Mouse (Mus musculus): Measurements from ENCODE around the gene C330021F23Rik.

The C330021F23Rik gene

DNA sequence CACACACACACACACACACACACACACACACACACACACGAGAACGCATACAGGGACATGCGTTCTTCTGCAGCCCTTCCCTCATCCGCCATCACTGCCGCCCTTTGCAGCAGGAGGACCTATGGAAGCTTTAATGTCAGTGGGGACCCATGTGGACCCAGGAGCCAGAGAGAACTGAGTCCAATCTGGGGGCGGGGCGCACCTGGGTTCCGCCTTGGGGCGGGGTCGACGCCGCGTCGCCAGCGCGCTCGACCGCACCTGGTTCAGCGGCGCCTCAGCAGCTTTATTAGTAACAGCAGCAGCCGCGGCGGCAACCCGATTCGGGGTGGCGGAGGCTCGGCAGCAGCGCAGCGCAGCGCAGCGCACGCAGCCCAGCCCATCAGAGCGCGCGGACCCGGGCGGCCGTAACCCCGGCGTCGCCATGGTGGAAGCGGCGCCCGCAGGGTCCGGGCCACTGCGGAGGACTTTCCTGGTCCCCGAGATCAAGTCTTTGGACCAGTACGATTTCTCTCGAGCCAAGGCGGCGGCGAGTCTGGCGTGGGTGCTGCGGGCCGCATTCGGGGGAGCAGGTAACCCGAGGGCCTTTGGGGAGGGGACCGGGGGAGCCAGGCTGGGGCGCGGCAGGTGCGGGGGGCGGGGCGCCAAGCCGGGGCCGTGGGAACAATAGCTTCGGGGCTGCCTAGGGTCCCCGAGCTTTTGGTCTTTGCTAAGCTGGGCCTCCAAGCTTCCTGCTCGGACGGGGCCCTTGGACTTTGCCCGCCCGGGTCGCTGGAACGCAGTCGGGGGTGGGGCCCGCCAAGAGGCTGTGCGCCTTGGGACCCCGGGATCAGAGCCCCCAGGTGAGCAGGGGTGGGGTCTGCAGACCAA is 19.8 kb downstream of the C330021F23Rik start:
- no peak for DNase-seq (ENCODE audit: low read depth)

GRCm38 (mm10) chr8:3588258-3588633 is 20.5 kb downstream of the C330021F23Rik start:
- no peak for DNase-seq (ENCODE audit: low read depth)

DNA sequence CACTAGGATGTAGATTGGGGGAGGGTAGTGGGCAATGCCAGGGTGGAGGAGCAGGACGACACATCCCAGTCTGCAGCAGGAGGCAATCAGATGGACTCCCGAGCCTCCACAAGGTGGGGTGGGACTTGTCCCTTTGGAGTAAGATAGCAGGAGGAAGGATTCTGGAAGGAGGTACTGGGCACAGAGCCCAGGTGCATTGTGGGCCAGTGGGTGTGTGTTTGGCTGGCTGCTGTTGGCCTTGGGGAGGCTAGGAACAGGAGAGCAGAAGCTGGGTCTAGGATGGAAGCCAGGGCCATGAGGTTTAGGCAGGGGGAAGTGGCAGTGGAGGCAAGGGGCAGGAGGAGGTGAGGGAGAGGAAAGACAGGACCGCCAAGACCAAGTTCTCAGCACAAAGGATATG is 25.7 kb downstream of the C330021F23Rik start:
- DNase-seq (ENCODE audit: low read depth), result no peak

- DNase-seq (ENCODE audit: low read depth), result no peak
Measured at GRCm38 (mm10) chr8:3594466-3594865, 26.7 kb downstream of the C330021F23Rik start.

DNA sequence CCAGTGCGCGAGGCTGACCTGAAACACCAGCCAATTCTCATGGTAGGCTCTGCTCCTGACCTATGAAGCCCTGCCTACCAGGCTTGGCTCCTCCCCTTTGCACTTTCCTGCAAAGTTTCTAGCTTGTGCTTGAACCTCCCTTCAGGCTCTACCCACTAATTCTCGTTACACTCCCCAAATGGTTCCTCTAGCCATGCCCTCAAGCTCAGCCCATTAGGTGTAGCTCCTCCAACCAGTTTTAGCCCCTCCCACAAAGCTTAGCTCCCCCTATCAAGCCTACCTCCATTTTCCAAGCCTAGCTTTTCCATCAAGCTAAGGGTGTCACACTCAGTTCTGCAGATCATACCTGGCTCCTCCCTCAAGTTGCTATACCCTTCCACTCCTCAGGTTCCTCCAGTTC is 30.3 kb downstream of the C330021F23Rik start:
- DNase-seq (ENCODE audit: low read depth), result no peak

GRCm38 (mm10) chr8:3599219-3599618 is 31.4 kb downstream of the C330021F23Rik start:
- DNase-seq (ENCODE audit: low read depth), result no peak

- no peak for DNase-seq (ENCODE audit: low read depth)
Measured at GRCm38 (mm10) chr8:3600401-3600800, 32.6 kb downstream of the C330021F23Rik start.

DNA sequence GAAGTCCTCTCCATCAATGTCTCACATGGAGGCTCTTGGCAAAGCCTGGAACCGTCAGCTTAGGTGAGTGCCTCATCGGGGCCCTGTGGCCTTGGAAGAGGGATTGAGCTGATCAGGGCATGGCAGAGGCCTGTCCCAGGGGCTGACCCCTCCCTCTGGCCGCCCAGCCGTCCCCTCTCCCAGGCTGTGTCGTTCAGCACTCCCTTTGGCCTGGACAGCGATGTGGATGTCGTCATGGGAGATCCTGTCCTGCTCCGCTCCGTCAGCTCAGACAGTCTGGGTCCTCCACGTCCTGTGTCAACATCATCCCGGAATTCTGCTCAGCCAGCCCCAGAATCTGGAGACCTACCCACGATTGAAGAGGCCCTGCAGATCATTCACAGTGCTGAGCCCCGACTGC is 35.6 kb downstream of the C330021F23Rik start:
- no peak for DNase-seq (ENCODE audit: low read depth)

- peak; percentile 68 for DNase-seq (ENCODE audit: low read depth)
Measured at GRCm38 (mm10) chr8:3606593-3606992, 38.8 kb downstream of the C330021F23Rik start.

- DNase-seq (ENCODE audit: low read depth), result no peak
Measured at GRCm38 (mm10) chr8:3607822-3608221, 40.0 kb downstream of the C330021F23Rik start.

DNA sequence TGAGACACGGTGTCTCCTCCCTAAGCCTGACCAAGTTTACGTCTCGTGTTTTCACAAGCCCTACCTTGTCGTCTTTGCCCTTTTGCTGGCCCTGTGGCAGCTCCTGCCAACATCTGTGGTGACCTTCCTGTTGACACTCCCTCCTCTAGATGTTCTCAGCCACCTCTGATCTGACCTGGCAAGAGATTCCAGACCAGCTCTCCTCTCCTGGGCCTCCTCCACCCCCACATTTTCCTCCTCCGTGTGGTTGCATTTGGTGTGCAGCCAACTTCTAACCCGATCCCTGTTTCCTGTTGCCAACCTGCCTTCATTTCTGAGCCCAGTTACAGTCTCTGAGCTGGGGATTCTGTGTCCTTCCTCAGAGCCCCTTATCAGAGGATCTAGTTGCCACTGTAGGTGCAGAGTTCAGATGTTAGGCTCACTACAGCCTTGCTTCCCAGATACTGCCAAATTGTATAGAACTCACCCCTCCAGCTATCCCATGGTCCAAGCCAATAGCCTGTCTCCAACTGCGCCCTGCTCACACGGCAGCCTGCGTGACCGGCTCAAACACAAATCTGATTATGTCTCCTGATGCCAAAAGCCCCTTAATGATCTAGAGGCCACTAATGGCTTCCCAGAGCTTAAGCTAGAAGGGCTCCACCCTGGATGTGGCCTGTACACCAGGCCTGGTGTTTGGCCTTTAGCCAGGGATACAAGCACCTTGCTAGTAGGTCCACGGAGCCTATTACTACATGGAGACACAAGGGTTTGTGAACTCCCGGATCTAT is 41.4 kb downstream of the C330021F23Rik start:
- DNase-seq (ENCODE audit: low read depth), result peak; percentile 72

DNA sequence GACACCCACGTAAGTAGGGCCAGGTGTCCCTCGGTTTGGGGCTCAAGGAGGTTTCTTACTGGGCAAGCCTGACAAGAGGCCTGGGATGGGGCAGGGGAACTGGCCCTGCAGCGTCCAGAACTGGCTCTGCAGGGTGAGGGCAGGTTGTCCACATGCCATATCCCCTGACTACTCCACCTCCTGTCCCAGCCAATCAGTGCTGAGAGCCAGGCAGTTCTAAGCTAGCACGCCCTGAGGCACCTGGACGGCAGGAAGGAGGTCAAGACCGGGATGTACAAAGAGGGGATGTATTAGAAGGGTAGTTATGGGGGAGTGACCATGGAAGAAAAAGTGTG is 42.0 kb downstream of the C330021F23Rik start:
- no peak for DNase-seq (ENCODE audit: low read depth)

DNA sequence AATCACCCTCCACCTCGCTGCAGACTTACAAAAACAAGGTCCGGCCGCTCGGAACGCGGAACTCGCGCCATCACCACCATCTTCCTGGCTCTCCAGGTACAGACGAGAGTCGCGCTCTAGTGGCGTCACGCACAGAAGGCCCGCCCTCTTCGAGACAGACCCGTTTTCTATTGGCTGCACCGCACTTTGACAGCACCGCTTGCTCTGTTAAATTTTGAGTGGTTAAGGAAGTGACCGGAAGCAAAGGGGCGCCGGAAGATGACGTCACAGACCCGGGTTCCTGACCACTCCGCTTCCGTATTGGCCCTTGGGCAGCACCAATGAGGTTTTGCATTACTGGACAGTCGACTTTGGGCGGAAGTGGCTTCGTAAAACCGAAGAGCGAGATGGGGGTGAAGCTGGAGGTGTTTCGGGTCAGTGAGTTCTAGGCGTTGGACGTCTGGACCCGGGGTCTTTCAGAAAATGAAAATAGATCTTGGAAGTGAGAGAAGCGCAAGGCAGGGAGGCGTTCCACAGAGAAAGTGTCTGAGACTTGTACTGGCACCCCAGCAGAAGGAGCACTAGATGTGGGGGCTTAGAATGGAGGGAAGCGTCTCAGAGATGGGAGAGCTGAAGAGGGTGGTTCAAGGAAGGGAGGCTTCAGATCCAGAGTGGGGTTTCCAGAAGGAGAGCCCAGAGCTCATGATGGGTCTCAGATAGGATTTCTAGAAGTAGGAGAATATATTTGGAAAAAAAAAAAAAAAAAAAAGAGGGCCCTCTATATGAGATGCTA is 53.6 kb downstream of the C330021F23Rik start, which contains the start of the genes Xab2 and Pet100:
Gene Xab2, minus strand, starts transcription at position 118 of the 772 bp plus-strand sequence.
Gene Pet100, plus strand, starts transcription at position 350 of the 772 bp plus-strand sequence.
- DNase-seq (ENCODE audit: low read depth), result peak; percentile 100

DNA sequence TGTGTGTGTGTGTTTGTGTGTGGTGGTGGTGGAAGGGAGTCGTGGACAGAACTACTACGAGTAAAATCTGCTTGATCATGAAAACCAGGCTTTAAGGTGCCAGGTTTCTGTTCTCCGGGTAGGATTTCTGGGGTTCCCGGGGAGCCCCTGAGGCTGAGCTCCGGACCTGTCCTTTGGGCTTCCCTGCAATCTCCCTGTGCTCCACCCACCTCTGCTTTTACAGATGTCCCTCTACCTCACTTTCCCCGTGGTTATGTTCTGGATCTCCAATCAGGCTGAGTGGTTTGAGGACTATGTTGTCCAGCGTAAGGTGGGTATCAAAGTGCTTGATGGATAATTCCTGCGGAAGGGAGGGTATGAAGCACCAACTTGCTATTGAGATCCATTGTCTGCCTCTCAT is 54.3 kb downstream of the C330021F23Rik start:
- DNase-seq (ENCODE audit: low read depth), result no peak

- no peak for DNase-seq (ENCODE audit: low read depth)
Measured at GRCm38 (mm10) chr8:3625445-3625844, 57.7 kb downstream of the C330021F23Rik start, which contains the start of gene Pcp2. TSS of gene Pcp2 (minus strand) at chr8:3625545.

DNA sequence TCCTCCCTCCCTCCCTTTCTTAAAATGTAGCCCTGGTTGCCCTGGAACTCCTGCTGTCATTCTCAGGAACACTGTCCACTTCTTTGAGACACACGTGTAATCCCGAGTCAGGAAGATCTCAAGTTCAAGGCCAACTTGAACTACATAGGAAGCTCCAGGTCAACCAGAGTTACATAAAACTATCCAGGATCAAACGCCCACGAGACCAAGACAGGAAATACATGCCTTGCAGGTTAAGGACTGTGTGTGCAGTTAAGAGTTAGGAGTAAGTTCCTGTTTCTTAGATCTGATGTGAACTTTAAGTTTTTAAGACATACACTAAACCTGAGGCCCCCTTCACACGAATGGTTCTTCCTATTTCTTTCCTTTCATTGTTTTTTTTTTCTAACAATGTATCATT is 59.2 kb downstream of the C330021F23Rik start:
- DNase-seq (ENCODE audit: low read depth), result peak; percentile 56

GRCm38 (mm10) chr8:3628014-3628413 is 60.2 kb downstream of the C330021F23Rik start:
- peak; percentile 77 for DNase-seq (ENCODE audit: low read depth)

DNA sequence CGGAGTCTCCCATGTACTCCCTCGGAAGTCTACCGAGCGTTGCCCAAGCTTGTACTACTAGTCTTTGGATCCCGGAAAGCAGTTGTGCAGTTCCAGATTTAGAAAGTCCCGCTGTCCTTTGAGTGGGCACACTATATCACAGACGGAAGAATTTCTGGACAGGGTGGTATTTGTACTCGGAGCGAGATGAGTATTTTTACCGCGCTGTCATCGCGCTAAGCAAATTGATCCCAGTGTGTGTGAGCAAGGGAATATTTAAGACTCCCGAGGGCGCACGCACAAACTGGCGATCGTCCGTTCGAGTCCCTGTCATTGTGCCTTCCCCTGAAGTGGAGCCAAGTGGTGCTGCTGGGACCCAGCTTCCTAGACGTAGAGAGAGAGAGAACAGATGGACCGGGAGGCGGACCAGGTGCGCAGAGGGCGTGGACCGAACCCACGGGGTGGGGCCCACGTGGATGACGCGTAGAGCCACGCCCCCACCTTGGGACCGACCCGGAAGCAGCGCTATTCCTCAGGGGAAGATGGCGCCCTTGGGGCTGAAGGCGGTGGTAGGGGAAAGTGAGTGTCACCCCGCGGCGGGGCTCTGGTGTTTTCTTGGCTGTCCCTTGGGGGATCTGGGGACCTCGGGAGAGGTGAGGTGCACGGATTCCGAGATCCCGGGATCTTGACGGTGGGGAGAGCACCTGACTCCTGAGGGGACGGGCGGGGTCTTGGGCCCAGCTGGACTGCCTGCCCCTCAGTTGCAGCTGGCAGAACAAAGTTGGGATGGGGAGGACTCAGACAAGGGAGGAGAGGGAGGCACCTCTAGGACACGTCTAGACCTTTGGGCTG is 63.1 kb downstream of the C330021F23Rik start, which contains the start of gene Stxbp2:
Gene Stxbp2, plus strand, starts transcription at position 309 of the 831 bp plus-strand sequence.
- peak; percentile 83 for DNase-seq (ENCODE audit: low read depth)

DNA sequence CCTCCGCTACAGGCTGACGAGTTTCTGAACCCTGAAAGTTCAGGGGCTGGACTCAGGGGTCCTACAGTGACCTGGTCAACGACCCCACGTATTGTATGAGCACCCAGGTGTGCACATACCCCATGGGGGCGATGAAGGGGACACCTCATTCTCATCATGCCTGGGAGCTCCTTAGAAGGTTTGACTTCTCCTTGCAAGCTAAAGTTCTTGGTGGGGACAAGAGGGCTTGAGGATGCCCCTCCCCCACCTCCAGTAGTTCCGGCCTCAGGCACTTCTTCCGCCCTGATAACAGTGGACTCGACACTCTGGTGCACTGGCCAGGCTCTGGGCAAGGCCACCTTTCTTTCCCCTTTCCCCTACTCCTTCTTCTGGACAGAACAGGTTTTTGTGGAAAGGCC is 63.7 kb downstream of the C330021F23Rik start:
- peak; percentile 83 for DNase-seq (ENCODE audit: low read depth)
